Mouse (Mus musculus) lung, embryonic 16.5 days (tissue): Measurements from ENCODE around the gene Mfrp. TPM values are rescaled to one million over a fixed set of nuclear protein-coding genes. Genes with fewer than 3 reads are reported as not detected.

Experiments
- ATAC-seq: fragments of 200-750 bp; cut with Nextera tagmentation; 2 replicates; pipeline ENCODE4 v1.8.0; 2017; ENCODE audit warnings: low read depth, mild to moderate bottlenecking, moderate library complexity
- H3K27ac ChIP-seq: fragments of 300-500 bp; sonication (generic); 2 replicates; pipeline ENCODE4 v1.5.1; 2014; ENCODE audit warnings: mild to moderate bottlenecking, control low read depth, low read length
- H3K27me3 ChIP-seq: fragments of 300-500 bp; sonication (generic); 2 replicates; pipeline ENCODE4 v1.6.1; 2014; ENCODE audit warnings: low read depth, low read length, mixed read lengths; ENCODE audit not compliant: control insufficient read depth, insufficient read depth
- H3K36me3 ChIP-seq: fragments of 300-500 bp; sonication (generic); 2 replicates; pipeline ENCODE4 v1.6.1; 2014; ENCODE audit warnings: low read length; ENCODE audit not compliant: control insufficient read depth, insufficient read depth
- H3K4me1 ChIP-seq: fragments of 300-500 bp; sonication (generic); replicated peaks from 2 replicates; pipeline ENCODE4 v1.6.1; 2014; ENCODE audit warnings: low read length, mixed read lengths; ENCODE audit not compliant: control insufficient read depth, insufficient read depth
- H3K4me2 ChIP-seq: fragments of 300-500 bp; sonication (generic); 2 replicates; pipeline ENCODE4 v1.6.1; 2014; ENCODE audit warnings: low read depth, low read length, control low read depth
- H3K4me3 ChIP-seq: fragments of 300-500 bp; sonication (generic); 2 replicates; pipeline ENCODE4 v1.5.1; 2014; ENCODE audit warnings: mild to moderate bottlenecking, low read length, control low read depth
- H3K9ac ChIP-seq: fragments of 300-500 bp; sonication (generic); 2 replicates; pipeline ENCODE4 v1.6.1; 2014; ENCODE audit warnings: low read length, control low read depth
- H3K9me3 ChIP-seq: fragments of 300-500 bp; sonication (generic); 2 replicates; pipeline ENCODE4 v1.6.1; 2016; ENCODE audit warnings: low read length; ENCODE audit not compliant: control insufficient read depth
- WGBS: fragments of 180-500 bp; shearing (Covaris S2); extraction: QIAGEN DNeasy Blood & Tissue Kit; methylation state at CpG from one replicate; pipeline ENCODE4 v1.1.7; 2014; 5-methylcytosine and 5-hydroxymethylcytosine counted together
- polyA plus RNA-seq: library from polyadenylated mRNA; unstranded; fragments of >200 nt; fragmentation: Nextera tagmentation; extraction: Ambion mirVana; gene quantifications from 2 replicates; pipeline ENCODE4 v1.2.1, GENCODE M21; 2015

The Mfrp gene
- polyA plus RNA-seq, 1 experiment from 2014 or later = 0.21 TPM

GRCm38 (mm10) chr9:44093612-44094503 lies 7.7 kb upstream of the Mfrp start:
- H3K9me3 ChIP-seq = no peaks in the 10 kb centered on the region
- H3K27ac ChIP-seq = no peak overlapping the region
- 38% methylated on average over 24 of the region's 24 CpGs for WGBS
- H3K4me3 ChIP-seq = no peak overlapping the region
- H3K36me3 ChIP-seq = no peaks in the 10 kb centered on the region
- no peaks in the 10 kb centered on the region for H3K27me3 ChIP-seq
- H3K4me2 ChIP-seq = no peak overlapping the region
- ATAC-seq = peak; percentile 62
- peaks cover 7% of the 10 kb centered on the region for H3K4me1 ChIP-seq
- no peak overlapping the region for H3K9ac ChIP-seq

DNA sequence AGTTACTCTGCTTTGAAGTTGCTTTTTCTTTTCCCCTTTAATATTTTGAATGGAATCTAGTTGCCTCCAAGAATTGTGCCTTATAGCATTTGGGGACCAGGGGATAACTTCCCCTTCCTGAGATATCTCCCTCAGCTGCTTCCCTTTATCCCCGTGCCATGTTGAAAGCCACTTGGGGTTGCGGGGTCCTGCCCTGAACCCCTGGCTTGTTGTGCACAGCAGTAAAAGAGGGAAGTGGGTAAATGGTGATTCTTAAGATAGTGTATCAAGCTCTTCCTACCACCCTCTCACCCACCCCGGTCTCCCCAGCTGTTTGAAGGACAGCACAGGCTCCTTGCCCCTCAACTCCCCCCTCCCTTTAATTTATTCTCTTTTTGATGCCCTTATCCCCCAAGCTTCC lies 6.8 kb upstream of the Mfrp start:
- H3K36me3 ChIP-seq = no peaks in the 10 kb centered on the region
- 0 out of 2 replicates have a peak, but pooled peaks cover 3% of the 10 kb centered on the region for H3K4me1 ChIP-seq
- no peak overlapping the region for H3K27ac ChIP-seq
- no peak overlapping the region for H3K9ac ChIP-seq
- no peak overlapping the region for H3K4me3 ChIP-seq
- no peak overlapping the region for H3K4me2 ChIP-seq
- no peaks in the 10 kb centered on the region for H3K9me3 ChIP-seq
- no peak for ATAC-seq
- no peaks in the 10 kb centered on the region for H3K27me3 ChIP-seq
- WGBS = 79% methylated on average over 3 of the region's 3 CpGs

- no peak overlapping the region for H3K4me2 ChIP-seq
- H3K36me3 ChIP-seq = no peaks in the 10 kb centered on the region
- no peaks in the 10 kb centered on the region for H3K9me3 ChIP-seq
- no peak overlapping the region for H3K27ac ChIP-seq
- 86% methylated on average over 9 of the region's 9 CpGs for WGBS
- 0 out of 2 replicates have a peak, but pooled peaks cover 3% of the 10 kb centered on the region for H3K4me1 ChIP-seq
- H3K9ac ChIP-seq = no peak overlapping the region
- H3K27me3 ChIP-seq = no peaks in the 10 kb centered on the region
- no peak for ATAC-seq
- no peak overlapping the region for H3K4me3 ChIP-seq
Observed at GRCm38 (mm10) chr9:44095781-44096180, 5.7 kb upstream of the Mfrp start.

DNA sequence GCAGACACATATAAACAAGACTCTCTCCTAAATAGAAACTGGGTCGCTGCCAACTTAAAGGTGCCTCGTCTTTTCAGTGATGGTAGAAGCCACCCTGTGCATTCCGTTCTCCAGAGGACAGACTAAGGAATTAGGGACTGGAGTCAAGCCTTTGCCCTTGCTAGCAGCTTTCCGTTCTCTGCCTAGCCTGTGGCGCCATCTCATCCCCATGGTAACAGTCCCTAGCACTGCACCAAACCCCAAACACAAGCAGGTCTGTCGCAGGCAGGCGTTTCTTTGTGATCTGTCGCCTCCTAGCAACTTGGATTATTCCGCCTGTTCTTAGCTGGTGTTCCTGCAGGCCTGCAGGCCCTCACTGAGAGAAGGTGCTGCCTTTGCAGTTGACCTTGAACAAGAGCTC lies 5.0 kb upstream of the Mfrp start:
- WGBS = 38% methylated on average over 9 of the region's 9 CpGs
- Histone ChIP-seq H3K27ac (no peak overlapping the region), H3K9ac (no peak overlapping the region), H3K4me2 (no peak overlapping the region), H3K9me3 (no peaks in the 10 kb centered on the region), H3K4me3 (no peak overlapping the region), H3K4me1 (0 out of 2 replicates have a peak, but pooled peaks cover 3% of the 10 kb centered on the region), H3K36me3 (no peaks in the 10 kb centered on the region), H3K27me3 (no peaks in the 10 kb centered on the region)
- 0 out of 2 replicates have a peak, but pooled peaks have one; percentile 16 for ATAC-seq

GRCm38 (mm10) chr9:44104881-44105280 lies 3.4 kb downstream of the Mfrp start:
- 85% methylated on average over 7 of the region's 7 CpGs for WGBS
- H3K36me3 ChIP-seq = peaks cover 7% of the 10 kb centered on the region
- H3K27ac ChIP-seq = no peak overlapping the region
- H3K9ac ChIP-seq = no peak overlapping the region
- peaks cover 30% of the 10 kb centered on the region for H3K4me1 ChIP-seq
- H3K4me2 ChIP-seq = no peak overlapping the region
- no peak overlapping the region for H3K4me3 ChIP-seq
- no peak for ATAC-seq
- no peaks in the 10 kb centered on the region for H3K27me3 ChIP-seq
- no peaks in the 10 kb centered on the region for H3K9me3 ChIP-seq

DNA sequence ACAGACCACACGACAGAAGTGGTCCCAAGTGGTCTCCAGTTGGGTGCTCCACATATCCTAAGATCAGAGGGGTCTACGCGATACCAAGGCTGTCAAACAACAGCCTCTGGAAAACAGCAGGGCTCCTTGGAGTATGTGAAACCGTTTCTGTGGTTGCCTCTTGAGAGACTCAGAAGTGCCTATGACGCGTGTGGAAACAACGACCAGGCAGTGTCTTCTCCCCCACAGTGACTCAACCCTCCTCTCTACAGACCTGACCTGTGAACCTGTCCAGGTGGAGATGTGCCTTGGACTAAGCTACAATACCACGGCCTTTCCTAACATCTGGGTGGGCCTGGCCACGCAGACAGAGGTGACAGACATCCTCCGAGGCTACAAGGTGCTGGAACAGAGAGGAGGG lies 4.3 kb downstream of the Mfrp start:
- WGBS = 72% methylated on average over 10 of the region's 10 CpGs
- no peak overlapping the region for H3K27ac ChIP-seq
- ATAC-seq = no peak
- no peak overlapping the region for H3K4me2 ChIP-seq
- no peak overlapping the region for H3K4me3 ChIP-seq
- peaks cover 7% of the 10 kb centered on the region for H3K36me3 ChIP-seq
- H3K9me3 ChIP-seq = no peaks in the 10 kb centered on the region
- no peaks in the 10 kb centered on the region for H3K27me3 ChIP-seq
- H3K9ac ChIP-seq = no peak overlapping the region
- H3K4me1 ChIP-seq = peaks cover 38% of the 10 kb centered on the region

GRCm38 (mm10) chr9:44106182-44106581 lies 4.7 kb downstream of the Mfrp start:
- H3K4me1 ChIP-seq = peaks cover 38% of the 10 kb centered on the region
- no peak for ATAC-seq

GRCm38 (mm10) chr9:44106596-44106995 lies 5.1 kb downstream of the Mfrp start:
- Histone ChIP-seq H3K4me3 (no peak overlapping the region), H3K9ac (no peak overlapping the region), H3K4me2 (no peak overlapping the region), H3K9me3 (no peaks in the 10 kb centered on the region), H3K4me1 (peaks cover 38% of the 10 kb centered on the region), H3K36me3 (peaks cover 7% of the 10 kb centered on the region), H3K27ac (peak overlapping the region; percentile 40; the same call in 1 of the 2 replicates), H3K27me3 (no peaks in the 10 kb centered on the region)
- no peak for ATAC-seq
- 69% methylated on average over 4 of the region's 4 CpGs for WGBS

More at GRCm38 (mm10) chr9:44106182-44106581, 4.7 kb downstream of the Mfrp start:
- H3K27ac ChIP-seq = no peak overlapping the region
- H3K9ac ChIP-seq = no peak overlapping the region
- H3K9me3 ChIP-seq = no peaks in the 10 kb centered on the region
- no peak overlapping the region for H3K4me2 ChIP-seq
- H3K4me3 ChIP-seq = no peak overlapping the region
- H3K27me3 ChIP-seq = no peaks in the 10 kb centered on the region
- peaks cover 7% of the 10 kb centered on the region for H3K36me3 ChIP-seq
- WGBS = 89% methylated on average over 7 of the region's 7 CpGs

GRCm38 (mm10) chr9:44107110-44107509 lies 5.6 kb downstream of the Mfrp start, which contains the start of gene C1qtnf5:
TSS of gene C1qtnf5 (plus strand) at chr9:44107245.
- Histone ChIP-seq H3K4me3 (peak within 1 kb of the TSS; percentile 3; the same call in 1 of the 2 replicates), H3K4me2 (peak within 1 kb of the TSS; percentile 39), H3K27ac (peak within 1 kb of the TSS; percentile 79), H3K27me3 (no peaks in the 10 kb centered on the region), H3K9me3 (no peaks in the 10 kb centered on the region), H3K4me1 (peaks cover 38% of the 10 kb centered on the region), H3K9ac (peak within 1 kb of the TSS; percentile 19), H3K36me3 (peaks cover 7% of the 10 kb centered on the region)
- peak; percentile 88 for ATAC-seq
- 22% methylated on average over 8 of the region's 8 CpGs for WGBS
